Mouse (Mus musculus) brain, embryonic 14.5 days (tissue): Measurements from ENCODE around the gene Elovl5.

Experiments
- CTCF ChIP-seq: fragments of 200-500 bp; IDR thresholded peaks from 2 replicates; pipeline ENCODE4 v1.5.1; 2012; ENCODE audit warnings: inconsistent platforms, mild to moderate bottlenecking, moderate library complexity, borderline replicate concordance; ENCODE audit not compliant: insufficient read depth, insufficient read length; ENCODE audit errors: extremely low read depth
- POLR2A ChIP-seq: fragments of 200-500 bp; IDR thresholded peaks from 2 replicates; pipeline ENCODE4 v1.6.1; 2012; ENCODE audit warnings: mild to moderate bottlenecking, inconsistent platforms, borderline replicate concordance; ENCODE audit not compliant: poor library complexity, insufficient read depth, insufficient read length, severe bottlenecking; ENCODE audit errors: extremely low read depth

DNA sequence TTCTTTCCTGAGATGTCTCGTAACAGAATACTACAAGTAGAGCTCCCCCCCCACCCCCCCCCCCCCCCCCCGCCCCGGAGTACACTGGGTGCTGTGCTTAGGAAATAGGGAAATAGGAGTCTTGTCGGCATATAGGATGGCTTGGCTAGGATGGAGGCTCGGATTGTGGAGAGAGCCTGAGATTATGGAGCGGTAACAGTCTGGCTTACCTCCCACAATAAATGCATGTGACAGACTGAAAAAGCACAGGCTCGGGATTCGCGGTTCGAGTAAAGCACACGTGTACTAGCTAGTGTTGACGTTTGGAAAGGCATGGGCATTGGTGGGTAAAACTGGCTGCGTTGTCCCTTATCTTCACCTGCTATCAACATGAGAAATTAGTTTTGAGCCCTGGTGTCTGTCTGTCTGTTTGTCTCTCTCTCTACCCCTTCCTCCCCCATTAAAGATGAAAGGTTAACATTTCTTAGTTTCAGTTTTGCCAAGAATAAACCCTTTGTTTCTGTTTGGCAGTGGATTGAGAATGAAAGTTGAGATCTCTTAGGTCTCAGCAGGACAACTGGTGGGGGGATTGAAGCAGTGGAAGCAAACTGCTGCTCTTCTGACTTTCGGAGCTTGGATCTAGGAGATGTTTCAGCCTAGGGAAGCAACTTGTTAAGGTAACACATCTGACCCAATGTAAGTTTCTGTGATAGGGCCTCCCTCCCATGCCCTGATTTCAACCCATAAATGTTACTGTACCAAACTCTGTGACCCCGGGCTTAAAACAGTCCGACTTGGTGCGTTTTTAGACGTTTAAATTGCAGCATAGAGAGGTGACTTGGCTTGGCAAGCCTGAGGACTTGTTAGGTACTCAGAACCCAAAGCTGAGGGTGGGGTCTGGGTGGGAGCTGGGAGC, 4.4 kb downstream of the Elovl5 start:
- TF ChIP-seq POLR2A (no peak), CTCF (no peak)
